Comparison of ENCODE assay signal across 8 mouse cellular contexts in the genomic region with DNA sequence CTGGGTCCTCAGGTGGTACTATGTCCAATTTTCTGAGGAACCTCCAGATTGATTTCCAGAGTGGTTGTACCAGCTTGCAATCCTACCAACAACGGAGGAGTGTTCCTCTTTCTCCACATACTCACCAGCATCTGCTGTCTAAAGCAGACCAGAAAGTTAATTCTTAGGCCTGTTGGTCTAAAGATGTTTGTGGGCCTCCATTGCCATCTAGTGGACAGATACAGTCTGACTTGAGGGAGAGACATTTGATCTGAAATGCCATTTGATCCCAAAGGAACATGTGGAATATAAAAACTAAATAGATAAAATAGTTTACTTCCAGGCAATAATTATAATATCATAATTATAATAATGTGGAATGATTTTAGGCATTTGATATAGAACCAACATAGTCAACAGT. TPM values are rescaled to one million over a fixed set of nuclear protein-coding genes. Genes with fewer than 3 reads are reported as not detected.
DNase-seq lines count a peak whose midpoint lies in the region; ATAC-seq and TF ChIP-seq lines count a peak whose summit lies in the region.

No protein-coding gene starts in this region.

- no peak overlapping the region for H3K9ac ChIP-seq in liver, embryonic 11.5 days (ENCODE audit: low read depth, low read length)
- no peak overlapping the region for H3K9ac ChIP-seq in hindbrain, embryonic 14.5 days

- no peak for TF ChIP-seq POLR2A in thymus, adult 2 months (IDR thresholded peaks at IDR 0.05; ENCODE audit: control insufficient read depth, extremely low read depth, insufficient read depth, low read length, poor library complexity)

- intact Hi-C loops in left cerebral cortex, postnatal 10 days (cut with DNase I): loop anchor here (5.0 kb wide), 2 partner anchors 162 to 772 kb away; no protein-coding TSS in a partner anchor

- peak; percentile 37 for DNase-seq in liver
- no peak for DNase-seq in liver, embryonic 11.5 days (ENCODE audit: low spot score)
- peak; percentile 70 for DNase-seq in adrenal gland, postnatal 10 days
- DNase-seq in embryo, embryonic 9.5 days (ENCODE audit: extremely low spot score): peak; percentile 58
- peak; percentile 87 for DNase-seq in hindbrain, embryonic 14.5 days (ENCODE audit: low spot score)
- DNase-seq in left cerebral cortex, postnatal 10 days (ENCODE audit: extremely low spot score in 1 of 2, low spot score in 2 of 2): peak; percentile 54 to 68
- DNase-seq in thymus, adult 2 months: peak; percentile 54

- WGBS in liver, embryonic 11.5 days: 6% methylated on average over 1 of the region's 1 CpGs
- WGBS in hindbrain, embryonic 14.5 days: 4% methylated on average over 1 of the region's 1 CpGs
- WGBS in thymus, adult 2 months: 4% methylated on average over 1 of the region's 1 CpGs

- no peaks in the 10 kb centered on the region for H3K4me1 ChIP-seq in liver, embryonic 11.5 days (replicated peaks; ENCODE audit: control insufficient read depth, insufficient read depth, low read length)
- no peaks in the 10 kb centered on the region for H3K4me1 ChIP-seq in hindbrain, embryonic 14.5 days (replicated peaks; ENCODE audit: control insufficient read depth, insufficient read depth, low read length)
- H3K4me1 ChIP-seq in thymus, adult 2 months (replicated peaks; ENCODE audit: control insufficient read depth, insufficient read depth, low read length): no peaks in the 10 kb centered on the region

- no peak overlapping the region for H3K4me3 ChIP-seq in liver, embryonic 11.5 days (ENCODE audit: low read depth, low read length)
- H3K4me3 ChIP-seq in hindbrain, embryonic 14.5 days (replicated peaks; ENCODE audit: low read length): no peak overlapping the region
- H3K4me3 ChIP-seq in thymus, adult 2 months (ENCODE audit: control insufficient read depth, insufficient read depth, low read length): no peak overlapping the region

- ATAC-seq in liver, embryonic 11.5 days (replicated peaks; ENCODE audit: low FRiP score): no peak
- ATAC-seq in hindbrain, embryonic 14.5 days (ENCODE audit: low FRiP score): 0 out of 2 replicates have a peak, but pooled peaks have one; percentile 57
- peak; percentile 83; the same call in 1 of the 2 replicates for ATAC-seq in monocyte, adult 5-6 weeks (replicated peaks; ENCODE audit: insufficient number of reproducible peaks, low FRiP score, low TSS enrichment, poor library complexity, severe bottlenecking)

- H3K36me3 ChIP-seq in liver, embryonic 11.5 days (ENCODE audit: control insufficient read depth, insufficient read depth, low read length): no peaks in the 10 kb centered on the region
- no peaks in the 10 kb centered on the region for H3K36me3 ChIP-seq in hindbrain, embryonic 14.5 days (replicated peaks; ENCODE audit: control insufficient read depth, insufficient read depth)
- no peaks in the 10 kb centered on the region for H3K36me3 ChIP-seq in thymus, adult 2 months (ENCODE audit: control insufficient read depth, insufficient read depth, low read length)

- no peak for TF ChIP-seq CTCF in thymus, adult 2 months (IDR thresholded peaks at IDR 0.05; ENCODE audit: borderline replicate concordance, control insufficient read depth, extremely low read depth, insufficient read depth, low read length, poor library complexity)

- H3K9me3 ChIP-seq in liver, embryonic 11.5 days (ENCODE audit: control insufficient read depth, low read length): no peaks in the 10 kb centered on the region
- no peaks in the 10 kb centered on the region for H3K9me3 ChIP-seq in hindbrain, embryonic 14.5 days (ENCODE audit: control insufficient read depth, low read length)

- H3K4me2 ChIP-seq in liver, embryonic 11.5 days: no peak overlapping the region
- no peak overlapping the region for H3K4me2 ChIP-seq in hindbrain, embryonic 14.5 days (replicated peaks)

- no peak overlapping the region for H3K27ac ChIP-seq in liver, embryonic 11.5 days (ENCODE audit: low read depth, low read length)
- H3K27ac ChIP-seq in hindbrain, embryonic 14.5 days: no peak overlapping the region
- H3K27ac ChIP-seq in thymus, adult 2 months (ENCODE audit: control insufficient read depth, insufficient read depth, low read length): no peak overlapping the region

- H3K27me3 ChIP-seq in liver, embryonic 11.5 days (replicated peaks; ENCODE audit: control insufficient read depth, insufficient read depth, low read length): no peaks in the 10 kb centered on the region
- H3K27me3 ChIP-seq in hindbrain, embryonic 14.5 days (ENCODE audit: control insufficient read depth, insufficient read depth, low read length): no peaks in the 10 kb centered on the region
- H3K27me3 ChIP-seq in thymus, adult 2 months (ENCODE audit: control insufficient read depth, insufficient read depth, low read length): no peaks in the 10 kb centered on the region

RNA-seq across cellular contexts. Expression of a gene that starts 18.4 kb away (rescaled TPM):
- 26.7 and 28.4 TPM in 2 replicates for polyA plus RNA-seq in liver, embryonic 11.5 days (2014; fragmentation: Nextera tagmentation; extraction: Ambion mirVana)
- 10 to 100 TPM; 48.8 to 59.3 TPM for total RNA-seq in adrenal gland, postnatal 10 days (2021)
- 35.0 and 38.5 TPM in 2 replicates for polyA plus RNA-seq in hindbrain, embryonic 14.5 days (2014; fragmentation: Nextera tagmentation; extraction: Ambion mirVana)
- 10 to 100 TPM; 54.3 to 60.6 TPM for total RNA-seq in left cerebral cortex, postnatal 10 days (2021)
- total RNA-seq in monocyte, adult 5-6 weeks (2017): 39.3 to 79.4 TPM (median 62.5 TPM) in 3 replicates
- polyA plus RNA-seq in thymus, adult 2 months (2012; rRNA removed): 149 and 171 TPM in 2 replicates

RNA-seq across cellular contexts. Expression of a gene that starts 51.5 kb away (rescaled TPM):
- polyA plus RNA-seq in liver, embryonic 11.5 days (2014; fragmentation: Nextera tagmentation; extraction: Ambion mirVana): 5.9 and 6.3 TPM in 2 replicates
- total RNA-seq in adrenal gland, postnatal 10 days (2021): 1 to 10 TPM; 4.6 to 5.6 TPM
- polyA plus RNA-seq in hindbrain, embryonic 14.5 days (2014; fragmentation: Nextera tagmentation; extraction: Ambion mirVana): 6.3 and 8.1 TPM in 2 replicates
- total RNA-seq in left cerebral cortex, postnatal 10 days (2021): 10 to 100 TPM; 22.5 to 26.5 TPM
- not detected in 3 replicates for total RNA-seq in monocyte, adult 5-6 weeks (2017)
- not detected in 2 replicates for polyA plus RNA-seq in thymus, adult 2 months (2012; rRNA removed)
